Mouse (Mus musculus): ENCODE measurements at regions not wholly inside any gene's neighbourhood (a gene's known extent, or its start where the extent isn't known, plus 50 kb on each side); places are given as distances from the start of the nearest gene placed in this dataset.

DNA sequence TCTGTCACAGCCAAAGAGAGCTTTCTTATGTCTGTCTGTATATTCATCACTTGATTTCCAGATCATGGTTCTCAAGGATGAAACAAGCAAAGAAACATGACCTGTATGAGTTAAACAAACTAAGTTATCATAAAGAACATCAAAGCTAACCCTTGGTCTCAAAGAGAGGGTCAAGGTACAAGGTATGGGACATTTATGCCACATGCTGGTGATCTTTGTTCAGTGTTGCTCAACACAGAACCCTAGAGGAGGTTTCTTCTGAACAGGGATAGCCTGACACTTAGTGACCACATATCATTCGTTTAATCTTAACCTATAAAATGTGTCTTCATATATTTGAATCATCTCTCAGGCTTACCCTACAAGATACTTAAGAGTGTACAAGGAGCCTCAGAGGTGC lies 170.6 kb upstream of the Lrig3 start:
- no peak for DNase-seq

GRCm38 (mm10) chr10:125798678-125799077 lies 167.3 kb upstream of the Lrig3 start:
- DNase-seq = no peak

- DNase-seq = no peak
These were observed 165.3 kb upstream of the Lrig3 start for GRCm38 (mm10) chr10:125800572-125801114.

DNA sequence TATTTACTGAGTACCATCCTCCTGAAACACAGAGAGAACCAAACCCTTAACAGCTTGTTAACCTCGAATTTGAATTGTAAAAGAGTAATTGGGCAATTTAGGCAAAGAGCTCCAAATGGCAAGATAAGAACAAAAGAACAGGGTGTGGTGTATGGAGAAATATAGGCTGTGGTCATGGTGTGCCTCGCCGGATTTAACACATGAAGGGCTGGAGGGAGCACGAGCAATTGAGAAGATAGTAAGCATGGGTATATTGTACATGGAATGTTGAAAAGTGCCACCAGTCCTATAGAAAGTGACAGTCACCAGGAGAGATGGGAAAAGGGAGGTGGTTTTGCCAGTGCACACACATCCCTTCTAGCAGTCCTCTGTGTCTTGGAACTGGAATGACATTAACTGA lies 164.5 kb upstream of the Lrig3 start:
- no peak for DNase-seq

GRCm38 (mm10) chr10:125802923-125803583 lies 162.9 kb upstream of the Lrig3 start:
- DNase-seq = no peak

GRCm38 (mm10) chr10:125809763-125810361 lies 156.1 kb upstream of the Lrig3 start:
- DNase-seq = no peak

DNA sequence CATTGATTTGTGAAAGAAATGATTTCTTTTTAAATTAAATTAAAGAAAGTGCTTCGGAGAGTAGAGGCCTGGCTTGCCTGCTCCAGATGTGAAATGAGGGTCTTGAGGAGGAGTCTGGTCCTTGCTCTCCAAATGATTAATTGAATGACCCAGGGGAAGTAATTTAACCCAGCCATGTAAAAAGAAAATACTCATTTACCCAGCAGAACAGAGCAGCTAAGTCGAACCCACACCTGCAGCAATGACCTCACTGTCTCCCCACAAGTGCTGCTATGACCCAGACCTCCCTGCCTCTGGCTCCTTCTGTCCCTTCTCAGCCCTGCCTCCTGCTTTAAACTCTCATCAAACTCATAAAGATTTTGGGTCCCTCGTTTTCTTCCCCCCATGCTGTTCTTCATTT lies 155.4 kb upstream of the Lrig3 start:
- DNase-seq = no peak

DNA sequence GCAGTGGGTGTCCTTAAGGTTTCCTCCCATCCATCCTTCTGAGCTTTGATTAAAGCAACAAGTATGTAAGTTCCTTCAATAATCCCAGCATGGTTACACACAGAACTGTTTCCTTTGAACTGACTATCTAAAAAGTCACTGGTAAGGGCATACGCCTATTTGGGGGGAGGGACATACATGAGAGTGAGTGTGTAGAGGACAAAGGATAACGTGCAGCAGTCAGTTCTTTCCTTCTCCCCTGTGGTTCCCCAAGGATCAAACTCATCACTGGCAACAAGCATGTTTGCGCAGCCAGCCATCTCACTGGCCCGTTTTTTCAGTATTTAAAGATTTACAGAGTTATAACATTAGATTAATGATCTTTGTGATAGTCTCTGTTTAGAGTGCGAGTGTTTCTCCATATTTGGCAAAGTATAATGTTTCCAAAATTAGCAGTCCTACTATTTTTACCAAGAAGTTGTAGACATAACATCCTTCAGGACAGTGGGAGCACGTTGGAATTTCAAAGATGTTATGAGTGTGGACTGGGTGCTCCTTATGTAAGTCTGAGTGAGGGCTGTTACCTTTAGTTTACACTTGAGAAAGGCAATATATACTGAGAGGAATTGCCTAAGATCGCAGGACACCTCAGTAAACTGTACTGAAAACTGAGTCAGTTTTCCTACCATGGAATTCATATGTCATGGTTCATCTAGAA lies 151.6 kb upstream of the Lrig3 start:
- DNase-seq = no peak

DNA sequence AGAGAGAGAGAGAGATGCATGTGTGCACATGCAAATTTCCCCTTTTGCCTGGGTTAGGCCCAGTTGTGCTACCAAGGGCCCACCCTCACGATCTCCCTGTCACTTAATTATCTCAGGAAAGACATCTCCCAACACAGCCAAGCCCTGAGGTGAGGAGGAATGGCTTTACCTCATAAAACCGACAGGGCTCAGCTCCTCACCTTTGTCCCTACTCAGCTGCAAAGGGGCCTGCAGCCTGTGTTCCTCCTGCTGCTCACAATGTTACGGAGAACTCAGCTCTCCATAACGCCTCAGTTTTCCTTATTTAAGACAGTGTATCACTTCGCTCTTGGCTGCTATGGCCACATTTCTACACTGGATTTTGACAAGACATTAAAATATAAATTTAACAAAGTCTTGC lies 133.8 kb upstream of the Lrig3 start:
- DNase-seq = no peak

DNA sequence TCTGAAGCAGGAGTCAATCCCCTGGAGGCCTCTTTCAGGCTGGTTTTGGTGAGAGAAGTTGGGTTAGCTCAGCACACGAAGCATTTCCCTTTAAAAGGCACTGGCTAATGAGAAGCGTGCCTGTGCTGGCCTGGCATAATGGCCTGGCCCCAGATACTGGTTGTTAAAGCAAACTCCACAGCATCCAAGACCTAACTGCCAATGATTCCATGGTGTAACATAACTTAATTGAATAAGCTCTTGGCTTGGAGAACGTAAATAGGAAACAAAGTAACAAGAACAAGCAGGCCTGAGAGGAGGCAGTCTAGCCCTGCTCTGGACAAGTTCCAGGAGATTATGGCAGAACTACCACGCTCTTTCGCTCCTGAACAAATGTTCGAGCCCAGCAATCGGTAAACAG lies 133.2 kb upstream of the Lrig3 start:
- DNase-seq = no peak

GRCm38 (mm10) chr10:125833989-125834388 lies 132.0 kb upstream of the Lrig3 start:
- DNase-seq = no peak

- no peak for DNase-seq
These were observed 127.0 kb upstream of the Lrig3 start for GRCm38 (mm10) chr10:125838982-125839381.

DNA sequence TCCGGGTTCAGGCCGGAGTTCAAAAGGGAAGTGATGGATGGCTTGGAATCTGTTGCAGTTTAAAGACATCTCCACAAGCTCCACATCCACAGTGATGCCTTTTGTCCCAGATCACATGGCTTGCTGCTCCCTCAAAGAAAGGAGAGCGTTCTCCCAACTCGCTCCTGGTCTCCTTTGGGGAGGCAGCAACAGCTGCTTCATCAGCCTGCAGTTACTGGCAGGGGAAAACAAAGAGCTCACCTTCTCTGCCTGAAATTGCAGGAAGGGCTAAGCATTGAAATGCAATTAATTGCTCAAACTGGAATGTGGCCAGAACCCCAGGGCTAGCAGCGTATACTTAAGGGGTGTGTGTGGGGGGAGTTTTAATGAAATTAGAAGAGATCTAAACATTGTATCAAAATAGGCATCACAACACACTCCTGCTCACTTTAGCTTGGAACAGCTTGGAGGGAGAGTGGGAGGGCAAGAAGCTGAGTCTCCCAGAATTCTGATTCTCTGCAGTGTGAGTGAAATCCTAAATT lies 126.3 kb upstream of the Lrig3 start:
- no peak for DNase-seq

- DNase-seq = no peak
These were observed 125.6 kb upstream of the Lrig3 start for GRCm38 (mm10) chr10:125840388-125840787.

- no peak for DNase-seq
These were observed 121.6 kb upstream of the Lrig3 start for GRCm38 (mm10) chr10:125844336-125844865.

DNA sequence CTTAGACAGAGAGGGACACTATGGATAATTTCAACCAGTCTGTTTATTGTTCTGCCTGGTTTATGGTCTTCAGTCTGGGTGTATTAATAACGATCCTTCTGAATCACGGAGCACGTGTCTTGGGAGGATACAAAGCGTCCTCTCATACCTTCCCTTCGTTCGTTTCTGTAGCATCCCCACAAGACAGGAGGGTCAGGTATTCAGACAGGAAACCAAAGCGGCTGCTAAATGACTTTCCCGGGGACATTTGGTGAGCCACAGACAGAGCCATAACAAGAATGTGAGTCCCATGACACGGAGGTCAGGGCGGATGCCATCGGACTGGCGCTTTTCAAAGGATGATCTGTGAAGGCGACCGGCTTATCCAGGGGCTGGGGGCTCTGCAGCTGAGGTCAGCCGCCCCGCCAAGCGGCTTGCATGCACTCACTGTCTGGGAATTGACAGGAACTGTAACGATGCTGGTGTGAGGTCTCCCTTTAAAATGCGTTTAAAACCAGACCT lies 120.9 kb upstream of the Lrig3 start:
- no peak for DNase-seq

DNA sequence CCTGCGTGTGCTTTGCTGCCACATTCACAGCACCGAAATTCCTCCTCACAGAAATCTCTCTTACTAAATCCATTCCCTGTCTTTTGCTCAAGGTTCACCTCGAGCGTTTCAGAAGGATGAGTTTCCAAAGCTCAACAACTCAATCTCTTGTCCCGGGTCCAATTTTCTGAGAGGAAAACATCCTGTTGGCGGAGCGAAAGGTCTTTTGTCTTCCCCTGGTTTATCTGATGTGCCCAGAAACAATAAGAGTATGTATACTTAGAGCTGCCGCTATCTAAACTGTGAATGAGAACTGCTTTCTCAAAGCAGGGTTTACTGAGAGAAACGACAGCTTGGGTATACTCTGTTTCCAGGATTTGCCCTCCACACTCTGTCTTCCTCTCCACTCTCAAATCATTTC lies 115.6 kb upstream of the Lrig3 start:
- no peak for DNase-seq

GRCm38 (mm10) chr10:125861734-125862133 lies 104.2 kb upstream of the Lrig3 start:
- DNase-seq = no peak

DNA sequence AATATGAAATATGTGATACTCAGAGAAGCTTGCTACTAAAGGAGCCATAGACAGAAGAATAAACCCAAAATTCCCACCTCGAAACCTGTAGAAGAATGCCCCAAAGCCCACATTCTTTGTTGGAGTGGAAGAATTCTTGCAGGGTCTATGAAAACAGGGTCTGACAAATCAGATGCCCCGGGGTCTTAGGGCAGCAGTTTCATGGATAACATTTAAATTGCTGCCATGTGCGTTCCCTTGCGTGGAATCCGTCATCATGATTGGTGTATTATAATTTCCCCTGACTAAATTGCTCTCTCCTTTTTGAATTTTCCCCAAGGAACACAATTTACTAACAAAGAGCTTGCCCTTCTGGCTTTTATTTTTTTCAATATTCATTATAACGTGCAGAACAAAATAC lies 99.6 kb upstream of the Lrig3 start:
- no peak for DNase-seq

- DNase-seq = no peak
These were observed 81.4 kb upstream of the Lrig3 start for GRCm38 (mm10) chr10:125884563-125884962.

DNA sequence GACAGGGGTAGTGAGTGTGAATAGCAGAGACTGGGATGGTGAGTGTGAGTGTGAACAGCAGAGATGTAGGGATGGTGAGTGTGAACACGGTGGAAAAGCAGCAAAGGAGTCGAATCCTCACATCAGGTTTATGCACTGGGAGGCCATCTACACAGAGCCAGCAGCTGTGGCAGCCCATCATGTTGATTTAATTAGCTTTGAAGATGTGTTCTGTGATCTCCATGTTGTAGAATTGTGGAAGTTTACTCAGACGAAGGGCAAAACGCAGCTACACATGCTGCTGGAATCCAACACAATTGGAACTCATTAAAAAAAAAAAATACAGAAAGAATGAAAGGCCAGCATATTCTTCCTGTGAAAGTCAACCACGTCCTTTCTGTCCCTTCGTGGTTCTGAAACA lies 80.2 kb upstream of the Lrig3 start:
- DNase-seq = no peak

DNA sequence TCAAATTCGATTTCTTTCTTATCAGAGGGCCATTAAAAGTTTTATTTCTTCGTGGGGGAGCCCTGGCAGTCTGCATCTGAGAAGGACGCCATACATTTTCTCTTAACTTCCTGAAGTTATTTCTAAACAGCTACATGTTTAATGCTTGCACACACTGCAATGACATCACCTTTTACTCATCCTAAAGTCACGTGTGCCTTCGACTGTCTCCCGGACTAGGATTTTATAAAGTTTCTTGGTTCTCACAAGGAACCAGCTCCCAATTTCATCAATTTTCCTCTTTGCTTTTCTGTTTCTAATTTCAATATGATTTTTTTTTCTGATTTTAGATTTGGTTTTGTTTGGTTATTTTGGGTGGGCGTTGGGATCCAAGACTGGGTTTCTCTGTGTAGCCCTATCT lies 73.8 kb upstream of the Lrig3 start:
- DNase-seq = no peak

Measured in gastrocnemius, postnatal 25 days (tissue).